Mouse (Mus musculus) heart, postnatal 25 days (tissue): ENCODE measurements around the gene Ulk2. TPM values are rescaled to one million over a fixed set of nuclear protein-coding genes. Genes with fewer than 3 reads are reported as not detected.
"Not testable (repeated sequence)": the region's sequence is repeated elsewhere in the genome, so short reads cannot be mapped to it uniquely, and the experiment has no call there.

Experiments
- DNase-seq: peaks from one replicate; pipeline ENCODE4 v3.0.0; 2022; ENCODE audit warnings: low spot score
- intact Hi-C: fragments of 180-260 bp; cut with DNase I; formaldehyde crosslinking; loops from one replicate; pipeline ENCODE4 v1.15.1; 2025
- total RNA-seq, 2 experiments: library from RNA; stranded (reverse); gene quantifications; 2 replicates each; pipeline ENCODE4 v1.2.3; 2021

Gene Ulk2
- total RNA-seq: 10 to 100 TPM; 46.3 to 51.6 TPM

GRCm38 (mm10) chr11:61854988-61855411 is at the start of gene Ulk2:
Gene Ulk2 (minus strand): TSS chr11:61855073.
- intact Hi-C loops: no loop called here
- DNase-seq: peak; percentile 86

GRCm38 (mm10) chr11:61882183-61882582 is 27.3 kb upstream of the Ulk2 start:
- intact Hi-C loops: no loop called here
- DNase-seq: no peak

GRCm38 (mm10) chr11:61879921-61880320 is 25.0 kb upstream of the Ulk2 start:
- DNase-seq: no peak
- intact Hi-C loops: no loop called here

- intact Hi-C loops: no loop called here
- no peak for DNase-seq
These were observed 17.0 kb upstream of the Ulk2 start for GRCm38 (mm10) chr11:61871881-61872280.

- intact Hi-C loops: no loop called here
- no peak for DNase-seq
These were observed 12.0 kb upstream of the Ulk2 start for GRCm38 (mm10) chr11:61866856-61867255.

GRCm38 (mm10) chr11:61861781-61862547 is 7.1 kb upstream of the Ulk2 start:
- DNase-seq: no peak
- intact Hi-C loops: no loop called here

- DNase-seq: no peak
- intact Hi-C loops: no loop called here
These were observed 4.4 kb upstream of the Ulk2 start for GRCm38 (mm10) chr11:61859316-61859715.

GRCm38 (mm10) chr11:61855539-61855938 is 666 bp upstream of the Ulk2 start:
- intact Hi-C loops: no loop called here
- DNase-seq: no peak

GRCm38 (mm10) chr11:61854211-61854987 is 474 bp downstream of the Ulk2 start:
- DNase-seq: peak; percentile 69
- intact Hi-C loops: no loop called here

GRCm38 (mm10) chr11:61853659-61854058 is 1.2 kb downstream of the Ulk2 start:
- intact Hi-C loops: no loop called here
- DNase-seq: no peak

- intact Hi-C loops: no loop called here
- DNase-seq: no peak
These were observed 2.0 kb downstream of the Ulk2 start for GRCm38 (mm10) chr11:61852916-61853315.

GRCm38 (mm10) chr11:61851195-61851594 is 3.7 kb downstream of the Ulk2 start:
- intact Hi-C loops: no loop called here
- DNase-seq: no peak

- intact Hi-C loops, DNase-seq: not testable (repeated sequence)
These were observed 14.2 kb downstream of the Ulk2 start for GRCm38 (mm10) chr11:61840663-61841062.

- intact Hi-C loops: no loop called here
These were observed 14.9 kb downstream of the Ulk2 start for GRCm38 (mm10) chr11:61839940-61840339.

GRCm38 (mm10) chr11:61839182-61839581 is 15.7 kb downstream of the Ulk2 start:
- no peak for DNase-seq

More at GRCm38 (mm10) chr11:61839940-61840339, 14.9 kb downstream of the Ulk2 start:
- no peak for DNase-seq

GRCm38 (mm10) chr11:61809793-61810192 is 45.1 kb downstream of the Ulk2 start:
- intact Hi-C loops: no loop called here
- DNase-seq: no peak

More at GRCm38 (mm10) chr11:61839182-61839581, 15.7 kb downstream of the Ulk2 start:
- intact Hi-C loops: no loop called here

GRCm38 (mm10) chr11:61808551-61809117 is 46.2 kb downstream of the Ulk2 start:
- no peak for DNase-seq
- intact Hi-C loops: no loop called here

GRCm38 (mm10) chr11:61793441-61793840 is 61.4 kb downstream of the Ulk2 start:
- no peak for DNase-seq

GRCm38 (mm10) chr11:61788550-61788949 is 66.3 kb downstream of the Ulk2 start:
- intact Hi-C loops: no loop called here
- no peak for DNase-seq

More at GRCm38 (mm10) chr11:61793441-61793840, 61.4 kb downstream of the Ulk2 start:
- intact Hi-C loops: no loop called here

- intact Hi-C loops, DNase-seq: not testable (repeated sequence)
These were observed 72.3 kb downstream of the Ulk2 start for GRCm38 (mm10) chr11:61782526-61782925.
